Mouse (Mus musculus): ENCODE data around the gene Mgl2. TPM values are rescaled to one million over a fixed set of nuclear protein-coding genes. Genes with fewer than 3 reads are reported as not detected.
"Not testable (repeated sequence)": the region's sequence is repeated elsewhere in the genome, so short reads cannot be mapped to it uniquely, and the experiment has no call there.

Mgl2 gene
- polyA plus RNA-seq, 1 experiment from 2014 or later, result 1.5 TPM

GRCm38 (mm10) chr11:70135001-70135400 lies 4.9 kb downstream of the Mgl2 start:
- 67% methylated on average over 3 of the region's 3 CpGs for WGBS
- H3K4me1 ChIP-seq; H3K27me3 ChIP-seq (replicated peaks); H3K9me3 ChIP-seq; H3K36me3 ChIP-seq (replicated peaks); H3K4me3 ChIP-seq; H3K4me2 ChIP-seq; H3K9ac ChIP-seq; ATAC-seq (replicated peaks); H3K27ac ChIP-seq: not testable (repeated sequence)

GRCm38 (mm10) chr11:70135925-70136324 lies 5.8 kb downstream of the Mgl2 start:
- H3K4me1 ChIP-seq; H3K4me3 ChIP-seq; ATAC-seq (replicated peaks); H3K27ac ChIP-seq; H3K4me2 ChIP-seq; H3K27me3 ChIP-seq (replicated peaks); H3K36me3 ChIP-seq (replicated peaks); H3K9me3 ChIP-seq; H3K9ac ChIP-seq: not testable (repeated sequence)
- 86% methylated on average over 8 of the region's 8 CpGs for WGBS

GRCm38 (mm10) chr11:70139171-70139570 lies 9.0 kb downstream of the Mgl2 start:
- Histone ChIP-seq H3K9ac (no peak overlapping the region), H3K27ac (no peak overlapping the region), H3K4me2 (no peak overlapping the region), H3K4me1 (no peaks in the 10 kb centered on the region), H3K4me3 (no peak overlapping the region), H3K27me3 (replicated peaks) (no peaks in the 10 kb centered on the region), H3K36me3 (replicated peaks) (no peaks in the 10 kb centered on the region), H3K9me3 (no peaks in the 10 kb centered on the region)
- WGBS, result 89% methylated on average over 10 of the region's 10 CpGs
- ATAC-seq (replicated peaks), result no peak

- no peaks in the 10 kb centered on the region for H3K4me1 ChIP-seq
- H3K36me3 ChIP-seq (replicated peaks), result no peaks in the 10 kb centered on the region
- 57% methylated on average over 3 of the region's 3 CpGs for whole genome bisulfite sequencing
- H3K9ac ChIP-seq, result no peak overlapping the region
- H3K4me2 ChIP-seq, result no peak overlapping the region
- H3K27ac ChIP-seq, result no peak overlapping the region
- H3K4me3 ChIP-seq, result no peak overlapping the region
- H3K27me3 ChIP-seq (replicated peaks), result no peaks in the 10 kb centered on the region
- ATAC-seq (replicated peaks), result no peak
- no peaks in the 10 kb centered on the region for H3K9me3 ChIP-seq
Measured at GRCm38 (mm10) chr11:70151072-70151471, 20.9 kb downstream of the Mgl2 start.

- not testable (repeated sequence) for H3K36me3 ChIP-seq (replicated peaks); H3K9ac ChIP-seq; H3K27ac ChIP-seq; ATAC-seq (replicated peaks); H3K27me3 ChIP-seq (replicated peaks); H3K4me3 ChIP-seq; H3K4me2 ChIP-seq; H3K4me1 ChIP-seq; H3K9me3 ChIP-seq
- no CpG with 5 or more reads among the region's 5 CpGs for WGBS
Measured at GRCm38 (mm10) chr11:70155897-70156296, 25.8 kb downstream of the Mgl2 start, which contains the start of gene Clec10a. Gene Clec10a, plus strand, starts transcription at chr11:70156197.

- no peak for ATAC-seq (replicated peaks)
- no peaks in the 10 kb centered on the region for H3K4me1 ChIP-seq
- H3K9ac ChIP-seq, result no peak overlapping the region
- H3K27me3 ChIP-seq (replicated peaks), result no peaks in the 10 kb centered on the region
- H3K9me3 ChIP-seq, result no peaks in the 10 kb centered on the region
- no peaks in the 10 kb centered on the region for H3K36me3 ChIP-seq (replicated peaks)
- WGBS, result 66% methylated on average over 3 of the region's 3 CpGs
- no peak overlapping the region for H3K4me2 ChIP-seq
- no peak overlapping the region for H3K27ac ChIP-seq
- no peak overlapping the region for H3K4me3 ChIP-seq
Measured at GRCm38 (mm10) chr11:70162336-70162735, 32.2 kb downstream of the Mgl2 start.

GRCm38 (mm10) chr11:70165972-70166921 lies 36.1 kb downstream of the Mgl2 start:
- Histone ChIP-seq H3K4me2 (no peak overlapping the region), H3K27me3 (replicated peaks) (no peaks in the 10 kb centered on the region), H3K27ac (no peak overlapping the region), H3K36me3 (replicated peaks) (no peaks in the 10 kb centered on the region), H3K9me3 (no peaks in the 10 kb centered on the region), H3K9ac (no peak overlapping the region), H3K4me3 (no peak overlapping the region), H3K4me1 (no peaks in the 10 kb centered on the region)
- WGBS, result 66% methylated on average over 16 of the region's 16 CpGs
- no peak for ATAC-seq (replicated peaks)

GRCm38 (mm10) chr11:70168136-70168535 lies 38.0 kb downstream of the Mgl2 start:
- Histone ChIP-seq H3K4me1 (no peaks in the 10 kb centered on the region), H3K9ac (no peak overlapping the region), H3K9me3 (no peaks in the 10 kb centered on the region), H3K27me3 (replicated peaks) (no peaks in the 10 kb centered on the region), H3K4me2 (no peak overlapping the region), H3K4me3 (no peak overlapping the region), H3K36me3 (replicated peaks) (no peaks in the 10 kb centered on the region), H3K27ac (no peak overlapping the region)
- ATAC-seq (replicated peaks), result no peak
- 70% methylated on average over 7 of the region's 7 CpGs for WGBS

GRCm38 (mm10) chr11:70169471-70169870 lies 39.3 kb downstream of the Mgl2 start:
- H3K4me3 ChIP-seq; H3K9ac ChIP-seq; H3K4me2 ChIP-seq; ATAC-seq (replicated peaks); H3K4me1 ChIP-seq; H3K36me3 ChIP-seq (replicated peaks); H3K27ac ChIP-seq; H3K9me3 ChIP-seq; H3K27me3 ChIP-seq (replicated peaks): not testable (repeated sequence)
- 91% methylated on average over 7 of the region's 7 CpGs for WGBS

GRCm38 (mm10) chr11:70170291-70170690 lies 40.2 kb downstream of the Mgl2 start:
- H3K4me1 ChIP-seq, result no peaks in the 10 kb centered on the region
- H3K27me3 ChIP-seq (replicated peaks), result no peaks in the 10 kb centered on the region
- H3K27ac ChIP-seq, result no peak overlapping the region
- H3K4me3 ChIP-seq, result no peak overlapping the region
- ATAC-seq (replicated peaks), result no peak
- no peak overlapping the region for H3K4me2 ChIP-seq
- no peaks in the 10 kb centered on the region for H3K36me3 ChIP-seq (replicated peaks)
- WGBS, result 77% methylated on average over 7 of the region's 7 CpGs
- H3K9ac ChIP-seq, result no peak overlapping the region
- no peaks in the 10 kb centered on the region for H3K9me3 ChIP-seq

GRCm38 (mm10) chr11:70171181-70171580 lies 41.1 kb downstream of the Mgl2 start:
- 85% methylated on average over 7 of the region's 7 CpGs for WGBS
- Histone ChIP-seq H3K4me2 (no peak overlapping the region), H3K27me3 (replicated peaks) (no peaks in the 10 kb centered on the region), H3K27ac (no peak overlapping the region), H3K4me3 (no peak overlapping the region), H3K9ac (no peak overlapping the region), H3K36me3 (replicated peaks) (no peaks in the 10 kb centered on the region), H3K4me1 (no peaks in the 10 kb centered on the region), H3K9me3 (no peaks in the 10 kb centered on the region)
- no peak for ATAC-seq (replicated peaks)

- no peaks in the 10 kb centered on the region for H3K27me3 ChIP-seq (replicated peaks)
- H3K4me1 ChIP-seq, result no peaks in the 10 kb centered on the region
- no peak overlapping the region for H3K4me2 ChIP-seq
- no peaks in the 10 kb centered on the region for H3K9me3 ChIP-seq
- no peaks in the 10 kb centered on the region for H3K36me3 ChIP-seq (replicated peaks)
- no peak overlapping the region for H3K9ac ChIP-seq
- 49% methylated on average over 3 of the region's 3 CpGs for WGBS
- no peak overlapping the region for H3K27ac ChIP-seq
- no peak for ATAC-seq (replicated peaks)
- H3K4me3 ChIP-seq, result no peak overlapping the region
Measured at GRCm38 (mm10) chr11:70171847-70172246, 41.7 kb downstream of the Mgl2 start.

GRCm38 (mm10) chr11:70172298-70172697 lies 42.2 kb downstream of the Mgl2 start:
- 62% methylated on average over 5 of the region's 5 CpGs for WGBS
- no peak overlapping the region for H3K27ac ChIP-seq
- no peaks in the 10 kb centered on the region for H3K9me3 ChIP-seq
- no peaks in the 10 kb centered on the region for H3K27me3 ChIP-seq (replicated peaks)
- no peak overlapping the region for H3K4me2 ChIP-seq
- H3K9ac ChIP-seq, result no peak overlapping the region
- H3K4me1 ChIP-seq, result no peaks in the 10 kb centered on the region
- ATAC-seq (replicated peaks), result no peak
- H3K36me3 ChIP-seq (replicated peaks), result no peaks in the 10 kb centered on the region
- no peak overlapping the region for H3K4me3 ChIP-seq

All from midbrain, embryonic 15.5 days (tissue).